Mouse (Mus musculus): ENCODE measurements around the gene Btbd11. TPM values are rescaled to one million over a fixed set of nuclear protein-coding genes. Genes with fewer than 3 reads are reported as not detected.

Gene Btbd11
- polyA plus RNA-seq, 1 experiment = 22.3 TPM

GRCm38 (mm10) chr10:85468527-85468926, 81.9 kb downstream of the Btbd11 start:
- Histone ChIP-seq H3K27ac (ENCODE audit: insufficient read depth, low read length) (no peak overlapping the region), H3K4me3 (ENCODE audit: insufficient read depth, low read length) (no peak overlapping the region), H3K4me1 (ENCODE audit: control insufficient read depth, insufficient read depth, low read length) (no peaks in the 10 kb centered on the region)
- TF ChIP-seq CTCF (IDR thresholded peaks at IDR 0.05; ENCODE audit: extremely low read depth, insufficient read depth, low read length) (no peak), POLR2A (IDR thresholded peaks at IDR 0.05; ENCODE audit: extremely low read depth, insufficient read depth, low read length) (no peak)

GRCm38 (mm10) chr10:85469341-85469740, 82.7 kb downstream of the Btbd11 start:
- no peak overlapping the region for H3K4me3 ChIP-seq (ENCODE audit: insufficient read depth, low read length)
- no peaks in the 10 kb centered on the region for H3K4me1 ChIP-seq (ENCODE audit: control insufficient read depth, insufficient read depth, low read length)
- no peak overlapping the region for H3K27ac ChIP-seq (ENCODE audit: insufficient read depth, low read length)
- TF ChIP-seq CTCF (IDR thresholded peaks at IDR 0.05; ENCODE audit: extremely low read depth, insufficient read depth, low read length) (no peak), POLR2A (IDR thresholded peaks at IDR 0.05; ENCODE audit: extremely low read depth, insufficient read depth, low read length) (no peak)

DNA sequence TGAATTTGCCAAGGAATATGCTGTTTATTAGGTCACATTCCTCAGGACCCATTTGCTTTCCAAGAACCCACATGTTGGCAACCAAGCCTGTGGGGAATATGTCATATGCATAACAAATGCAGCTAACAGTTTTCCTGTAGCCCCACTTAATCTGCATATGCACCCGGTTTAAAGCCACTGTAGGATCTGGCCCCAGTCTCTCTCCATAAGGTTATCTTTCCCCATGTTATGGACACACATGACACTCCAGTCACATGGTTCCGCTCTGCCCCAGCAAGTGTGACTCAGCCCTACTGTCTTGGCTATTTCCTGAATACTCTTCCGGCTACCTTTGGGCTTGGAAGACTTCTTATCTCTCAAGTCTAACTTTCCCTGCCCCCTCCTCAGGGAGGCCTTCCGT, 86.7 kb downstream of the Btbd11 start:
- Histone ChIP-seq H3K4me1 (ENCODE audit: control insufficient read depth, insufficient read depth, low read length) (no peaks in the 10 kb centered on the region), H3K27ac (ENCODE audit: insufficient read depth, low read length) (no peak overlapping the region), H3K4me3 (ENCODE audit: insufficient read depth, low read length) (no peak overlapping the region)
- TF ChIP-seq CTCF (IDR thresholded peaks at IDR 0.05; ENCODE audit: extremely low read depth, insufficient read depth, low read length) (no peak), POLR2A (IDR thresholded peaks at IDR 0.05; ENCODE audit: extremely low read depth, insufficient read depth, low read length) (no peak)

- no peak overlapping the region for H3K27ac ChIP-seq (ENCODE audit: insufficient read depth, low read length)
These were observed 87.3 kb downstream of the Btbd11 start for GRCm38 (mm10) chr10:85473871-85474270.

GRCm38 (mm10) chr10:85475642-85476345, 89.2 kb downstream of the Btbd11 start:
- Histone ChIP-seq H3K27ac (ENCODE audit: insufficient read depth, low read length) (no peak overlapping the region), H3K4me3 (ENCODE audit: insufficient read depth, low read length) (no peak overlapping the region), H3K4me1 (ENCODE audit: control insufficient read depth, insufficient read depth, low read length) (no peaks in the 10 kb centered on the region)
- TF ChIP-seq CTCF (IDR thresholded peaks at IDR 0.05; ENCODE audit: extremely low read depth, insufficient read depth, low read length) (no peak), POLR2A (IDR thresholded peaks at IDR 0.05; ENCODE audit: extremely low read depth, insufficient read depth, low read length) (no peak)

More at GRCm38 (mm10) chr10:85473871-85474270, 87.3 kb downstream of the Btbd11 start:
- Histone ChIP-seq H3K4me1 (ENCODE audit: control insufficient read depth, insufficient read depth, low read length) (no peaks in the 10 kb centered on the region), H3K4me3 (ENCODE audit: insufficient read depth, low read length) (no peak overlapping the region)
- TF ChIP-seq POLR2A (IDR thresholded peaks at IDR 0.05; ENCODE audit: extremely low read depth, insufficient read depth, low read length) = no peak

GRCm38 (mm10) chr10:85479959-85480625, 93.5 kb downstream of the Btbd11 start:
- no peak overlapping the region for H3K27ac ChIP-seq (ENCODE audit: insufficient read depth, low read length)

DNA sequence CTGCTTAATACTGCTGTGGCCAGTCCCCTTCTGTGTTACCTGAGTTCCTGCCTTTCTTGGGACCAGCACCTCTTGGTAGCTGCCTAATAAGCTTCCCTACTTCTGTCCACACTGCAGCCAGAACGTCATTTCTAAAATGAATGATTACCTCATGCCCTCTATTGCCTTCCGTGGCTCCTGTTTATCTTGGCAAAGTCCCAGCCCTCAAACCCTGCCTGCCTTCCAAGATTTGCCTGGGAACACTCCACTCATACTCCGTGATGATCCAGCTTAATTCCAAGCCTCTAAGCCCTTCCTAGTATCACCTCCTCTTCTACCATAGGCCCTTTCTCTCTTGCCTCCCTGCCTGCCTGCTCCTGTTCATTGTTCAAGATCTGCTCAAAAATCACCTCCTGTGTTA, 94.5 kb downstream of the Btbd11 start:
- Histone ChIP-seq H3K4me1 (ENCODE audit: control insufficient read depth, insufficient read depth, low read length) (peaks cover 2% of the 10 kb centered on the region; the same call in 1 of the 2 replicates), H3K4me3 (ENCODE audit: insufficient read depth, low read length) (no peak overlapping the region), H3K27ac (ENCODE audit: insufficient read depth, low read length) (no peak overlapping the region)
- no peak for TF ChIP-seq CTCF (IDR thresholded peaks at IDR 0.05; ENCODE audit: extremely low read depth, insufficient read depth, low read length)
- TF ChIP-seq POLR2A (IDR thresholded peaks at IDR 0.05; ENCODE audit: extremely low read depth, insufficient read depth, low read length) = no peak

More at GRCm38 (mm10) chr10:85479959-85480625, 93.5 kb downstream of the Btbd11 start:
- H3K4me1 ChIP-seq (ENCODE audit: control insufficient read depth, insufficient read depth, low read length) = peaks cover 2% of the 10 kb centered on the region; the same call in 1 of the 2 replicates
- TF ChIP-seq POLR2A (IDR thresholded peaks at IDR 0.05; ENCODE audit: extremely low read depth, insufficient read depth, low read length) = no peak
- H3K4me3 ChIP-seq (ENCODE audit: insufficient read depth, low read length) = no peak overlapping the region

- TF ChIP-seq CTCF (IDR thresholded peaks at IDR 0.05; ENCODE audit: extremely low read depth, insufficient read depth, low read length) (no peak), POLR2A (IDR thresholded peaks at IDR 0.05; ENCODE audit: extremely low read depth, insufficient read depth, low read length) (no peak)
- no peak overlapping the region for H3K27ac ChIP-seq (ENCODE audit: insufficient read depth, low read length)
These were observed 95.5 kb downstream of the Btbd11 start for GRCm38 (mm10) chr10:85482064-85482473.

DNA sequence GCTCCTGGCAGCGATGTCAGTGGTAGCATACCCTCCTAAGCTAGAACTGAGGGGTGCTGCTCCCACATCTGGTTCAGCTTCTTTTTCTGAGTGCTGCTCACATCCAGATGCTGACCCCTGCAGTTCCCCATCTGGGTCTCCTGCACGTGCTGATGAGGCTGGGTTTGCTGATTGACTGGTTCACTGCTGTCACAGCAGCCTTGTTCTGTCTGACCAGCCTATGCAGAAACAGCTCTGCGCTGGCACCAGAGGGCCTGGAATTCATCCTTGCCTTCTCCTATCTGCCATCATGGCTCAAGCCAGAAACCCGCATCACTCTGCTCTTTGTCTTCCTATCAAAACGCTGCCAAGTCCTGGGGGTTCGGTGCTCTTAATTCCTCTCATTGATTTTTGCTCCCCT, 95.9 kb downstream of the Btbd11 start:
- TF ChIP-seq POLR2A (IDR thresholded peaks at IDR 0.05; ENCODE audit: extremely low read depth, insufficient read depth, low read length) = no peak
- no peak for TF ChIP-seq CTCF (IDR thresholded peaks at IDR 0.05; ENCODE audit: extremely low read depth, insufficient read depth, low read length)
- no peak overlapping the region for H3K27ac ChIP-seq (ENCODE audit: insufficient read depth, low read length)
- peaks cover 2% of the 10 kb centered on the region; the same call in 1 of the 2 replicates for H3K4me1 ChIP-seq (ENCODE audit: control insufficient read depth, insufficient read depth, low read length)
- no peak overlapping the region for H3K4me3 ChIP-seq (ENCODE audit: insufficient read depth, low read length)

More at GRCm38 (mm10) chr10:85482064-85482473, 95.5 kb downstream of the Btbd11 start:
- Histone ChIP-seq H3K4me1 (ENCODE audit: control insufficient read depth, insufficient read depth, low read length) (peaks cover 2% of the 10 kb centered on the region; the same call in 1 of the 2 replicates), H3K4me3 (ENCODE audit: insufficient read depth, low read length) (no peak overlapping the region)

DNA sequence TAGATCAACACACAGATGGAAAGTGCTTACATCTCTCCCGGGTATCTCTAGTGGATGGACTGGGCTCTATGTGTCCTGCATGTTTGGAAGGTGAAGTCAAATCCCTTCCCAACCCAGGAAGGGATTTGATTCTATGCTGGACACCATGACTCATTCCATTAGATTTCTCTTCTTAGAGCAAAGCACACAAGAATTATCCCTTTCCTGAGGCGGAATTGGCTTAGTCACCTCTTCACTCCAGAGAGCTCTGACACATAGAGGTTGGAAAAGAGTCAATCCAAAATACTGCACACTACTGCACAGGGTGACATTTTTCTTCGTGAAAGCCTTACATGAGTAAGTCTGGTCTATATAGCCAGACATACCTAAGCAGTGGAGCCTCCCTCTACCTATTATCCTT, 99.8 kb downstream of the Btbd11 start:
- H3K4me3 ChIP-seq (ENCODE audit: insufficient read depth, low read length) = no peak overlapping the region
- H3K27ac ChIP-seq (ENCODE audit: insufficient read depth, low read length) = no peak overlapping the region
- no peak for TF ChIP-seq CTCF (IDR thresholded peaks at IDR 0.05; ENCODE audit: extremely low read depth, insufficient read depth, low read length)
- no peak for TF ChIP-seq POLR2A (IDR thresholded peaks at IDR 0.05; ENCODE audit: extremely low read depth, insufficient read depth, low read length)
- H3K4me1 ChIP-seq (ENCODE audit: control insufficient read depth, insufficient read depth, low read length) = peaks cover 2% of the 10 kb centered on the region; the same call in 1 of the 2 replicates

Measured in cortical plate, adult 2 months (tissue).